Mouse (Mus musculus): Measurements from ENCODE around the gene Slc6a6.

DNA sequence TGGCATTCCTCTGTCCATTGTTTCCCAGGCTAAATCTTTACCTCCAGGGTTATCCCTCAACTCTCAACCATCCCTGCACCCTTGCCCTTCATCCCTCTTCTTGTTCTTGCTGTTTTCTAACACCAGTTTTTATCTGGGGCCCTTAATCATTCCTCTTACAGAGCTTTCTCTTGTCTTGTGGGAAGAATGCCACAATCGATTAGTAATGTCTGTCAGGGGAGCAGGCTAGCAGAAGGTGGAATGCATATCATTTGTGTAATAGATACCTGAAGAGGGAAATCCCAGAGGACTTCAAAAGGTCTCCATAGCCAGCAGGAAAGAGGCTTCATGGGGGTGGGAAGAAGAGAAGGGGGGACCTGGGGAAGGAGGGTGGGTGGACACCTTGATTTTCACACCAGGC, 20.6 kb downstream of the Slc6a6 start:
- TF ChIP-seq POLR2A (IDR thresholded peaks at IDR 0.05; ENCODE audit: control insufficient read depth, low read depth, low read length): no peak
- TF ChIP-seq CTCF (IDR thresholded peaks at IDR 0.05; ENCODE audit: control insufficient read depth, insufficient read depth, insufficient replicate concordance, low read depth, low read length): no peak

Data from testis, adult 2 months (tissue).